Mouse (Mus musculus) liver, adult 2 months (tissue): ENCODE measurements around the gene Ccnyl1.

Experiments
- CTCF ChIP-seq: fragments of 200-500 bp; IDR thresholded peaks from 2 replicates; pipeline ENCODE4 v1.5.1; 2011; ENCODE audit warnings: low read depth, low read length, control low read depth
- POLR2A ChIP-seq: fragments of 200-500 bp; IDR thresholded peaks from 2 replicates; pipeline ENCODE4 v1.6.1; 2011; ENCODE audit warnings: low read length, control low read depth; ENCODE audit not compliant: insufficient read depth; ENCODE audit errors: extremely low read depth

GRCm38 (mm10) chr1:64690213-64691013 lies at the start of gene Ccnyl1:
- TF ChIP-seq POLR2A, result peak; percentile 91
- TF ChIP-seq CTCF, result no peak
